31 mouse cellular contexts compared by ENCODE assay signal in the genomic region with DNA sequence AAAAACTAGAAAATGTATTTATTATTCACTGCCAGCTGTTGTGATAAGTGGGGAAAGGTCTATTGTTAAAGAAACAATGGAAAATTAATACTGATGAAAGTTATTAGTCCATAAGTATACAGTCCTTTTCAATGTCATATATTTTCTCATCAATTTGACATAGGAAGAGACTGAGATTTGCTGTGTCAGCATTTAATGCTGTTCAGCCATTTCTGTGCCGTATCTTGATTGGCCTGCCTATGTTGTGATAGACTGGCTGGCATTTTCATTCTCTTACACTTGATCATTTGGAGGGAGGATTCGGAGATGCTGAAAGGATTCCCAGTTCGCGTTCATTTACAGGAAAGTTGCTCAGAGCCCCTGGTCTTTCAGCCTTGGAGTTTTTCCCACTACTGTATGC.
"Had no signal": no experiment of that assay in that cellular context is flagged by ENCODE, and none has a peak within 500 bp of the region (broad histone marks: within the 10 kb centered on the region; RNA-seq: fewer than 3 reads in every experiment).

No protein-coding gene starts in this region.

- DNase-seq: left cerebral cortex, postnatal 4 days; liver; liver, embryonic 13.5 days; liver, postnatal 0 days; lung, adult 18-20 months; lung, adult 2 months; lung, embryonic 14.5 days; lung, postnatal 10 days; lung, postnatal 14 days; lung, postnatal 36 days; lung, postnatal 4 days; midbrain, embryonic 14.5 days had no signal

- H3K27ac ChIP-seq: limb, embryonic 12.5 days; limb, embryonic 13.5 days; limb, embryonic 15.5 days; liver, embryonic 12.5 days; liver, embryonic 13.5 days; liver, embryonic 14.5 days; liver, embryonic 15.5 days; lung, embryonic 15.5 days; macrophage; midbrain, embryonic 10.5 days; midbrain, embryonic 12.5 days; midbrain, embryonic 13.5 days; midbrain, embryonic 15.5 days; neural tube, embryonic 12.5 days; neural tube, embryonic 13.5 days had no signal

- H3K4me3 ChIP-seq: limb, embryonic 12.5 days; limb, embryonic 13.5 days; limb, embryonic 15.5 days; liver, embryonic 12.5 days; liver, embryonic 13.5 days; liver, embryonic 15.5 days; lung, embryonic 15.5 days; megakaryocyte, embryonic 14.5 days; midbrain, embryonic 10.5 days; midbrain, embryonic 12.5 days; midbrain, embryonic 13.5 days; midbrain, embryonic 15.5 days; myocyte; neural tube, embryonic 12.5 days; neural tube, embryonic 13.5 days had no signal

- ATAC-seq: liver, embryonic 12.5 days; liver, postnatal 0 days; lung, postnatal 0 days; midbrain, embryonic 13.5 days; midbrain, embryonic 15.5 days had no signal

- H3K36me3 ChIP-seq: limb, embryonic 12.5 days; limb, embryonic 13.5 days; limb, embryonic 15.5 days; liver, embryonic 12.5 days; liver, embryonic 13.5 days; liver, embryonic 15.5 days; lung, embryonic 15.5 days; midbrain, embryonic 10.5 days; midbrain, embryonic 12.5 days; midbrain, embryonic 13.5 days; midbrain, embryonic 15.5 days; neural tube, embryonic 12.5 days; neural tube, embryonic 13.5 days had no signal

- H3K27me3 ChIP-seq: limb, embryonic 12.5 days; limb, embryonic 13.5 days; limb, embryonic 15.5 days; liver, embryonic 12.5 days; liver, embryonic 13.5 days; liver, embryonic 15.5 days; lung, embryonic 15.5 days; megakaryocyte, embryonic 14.5 days; midbrain, embryonic 12.5 days; midbrain, embryonic 13.5 days; midbrain, embryonic 15.5 days; neural tube, embryonic 12.5 days; neural tube, embryonic 13.5 days had no signal

- H3K4me2 ChIP-seq: limb, embryonic 12.5 days; limb, embryonic 13.5 days; limb, embryonic 15.5 days; liver, embryonic 11.5 days; liver, embryonic 12.5 days; liver, embryonic 13.5 days; liver, embryonic 15.5 days; lung, embryonic 14.5 days; lung, embryonic 15.5 days; midbrain, embryonic 11.5 days; midbrain, embryonic 12.5 days; midbrain, embryonic 13.5 days; midbrain, embryonic 15.5 days; neural tube, embryonic 12.5 days; neural tube, embryonic 13.5 days had no signal

- H3K9me3 ChIP-seq: limb, embryonic 12.5 days; limb, embryonic 13.5 days; limb, embryonic 15.5 days; liver, embryonic 12.5 days; liver, embryonic 13.5 days; liver, embryonic 15.5 days; lung, embryonic 15.5 days; midbrain, embryonic 10.5 days; midbrain, embryonic 12.5 days; midbrain, embryonic 13.5 days; midbrain, embryonic 15.5 days; neural tube, embryonic 12.5 days; neural tube, embryonic 13.5 days had no signal

- H3K9ac ChIP-seq: limb, embryonic 12.5 days; limb, embryonic 13.5 days; limb, embryonic 15.5 days; liver, embryonic 12.5 days; liver, embryonic 13.5 days; liver, embryonic 14.5 days; liver, embryonic 15.5 days; liver, postnatal 0 days; lung, embryonic 14.5 days; lung, embryonic 15.5 days; midbrain, embryonic 12.5 days; midbrain, embryonic 13.5 days; midbrain, embryonic 15.5 days; neural tube, embryonic 12.5 days; neural tube, embryonic 13.5 days had no signal

- H3K4me1 ChIP-seq: limb, embryonic 12.5 days; limb, embryonic 13.5 days; limb, embryonic 15.5 days; liver, embryonic 12.5 days; liver, embryonic 13.5 days; liver, embryonic 15.5 days; lung, embryonic 15.5 days; megakaryocyte, embryonic 14.5 days; midbrain, embryonic 10.5 days; midbrain, embryonic 12.5 days; midbrain, embryonic 13.5 days; midbrain, embryonic 15.5 days; neural tube, embryonic 12.5 days; neural tube, embryonic 13.5 days had no signal
